Mouse (Mus musculus) thymus, postnatal 14 days (tissue): ENCODE measurements around the gene Fbxl4.

Experiments used
- DNase-seq: peaks from one replicate; pipeline ENCODE4 v3.0.0; 2021

The Fbxl4 gene

GRCm38 (mm10) chr4:22477711-22478230 is 120.4 kb downstream of the Fbxl4 start:
- no peak for DNase-seq

- DNase-seq: no peak
Measured at GRCm38 (mm10) chr4:22478488-22479367, 121.4 kb downstream of the Fbxl4 start.

- no peak for DNase-seq
Measured at GRCm38 (mm10) chr4:22479368-22480090, 122.2 kb downstream of the Fbxl4 start.

GRCm38 (mm10) chr4:22480091-22480857 is 122.9 kb downstream of the Fbxl4 start:
- no peak for DNase-seq

- DNase-seq: no peak
Measured at GRCm38 (mm10) chr4:22480858-22481205, 123.5 kb downstream of the Fbxl4 start.

GRCm38 (mm10) chr4:22482118-22482517 is 124.8 kb downstream of the Fbxl4 start:
- no peak for DNase-seq

GRCm38 (mm10) chr4:22482756-22483280 is 125.5 kb downstream of the Fbxl4 start:
- no peak for DNase-seq

GRCm38 (mm10) chr4:22483548-22483947 is 126.2 kb downstream of the Fbxl4 start:
- no peak for DNase-seq
